Mouse (Mus musculus): ENCODE results near the gene Gm48552. TPM values are rescaled to one million over a fixed set of nuclear protein-coding genes. Genes with fewer than 3 reads are reported as not detected.

The Gm48552 gene
- polyA plus RNA-seq, 1 experiment: 1.0 TPM

DNA sequence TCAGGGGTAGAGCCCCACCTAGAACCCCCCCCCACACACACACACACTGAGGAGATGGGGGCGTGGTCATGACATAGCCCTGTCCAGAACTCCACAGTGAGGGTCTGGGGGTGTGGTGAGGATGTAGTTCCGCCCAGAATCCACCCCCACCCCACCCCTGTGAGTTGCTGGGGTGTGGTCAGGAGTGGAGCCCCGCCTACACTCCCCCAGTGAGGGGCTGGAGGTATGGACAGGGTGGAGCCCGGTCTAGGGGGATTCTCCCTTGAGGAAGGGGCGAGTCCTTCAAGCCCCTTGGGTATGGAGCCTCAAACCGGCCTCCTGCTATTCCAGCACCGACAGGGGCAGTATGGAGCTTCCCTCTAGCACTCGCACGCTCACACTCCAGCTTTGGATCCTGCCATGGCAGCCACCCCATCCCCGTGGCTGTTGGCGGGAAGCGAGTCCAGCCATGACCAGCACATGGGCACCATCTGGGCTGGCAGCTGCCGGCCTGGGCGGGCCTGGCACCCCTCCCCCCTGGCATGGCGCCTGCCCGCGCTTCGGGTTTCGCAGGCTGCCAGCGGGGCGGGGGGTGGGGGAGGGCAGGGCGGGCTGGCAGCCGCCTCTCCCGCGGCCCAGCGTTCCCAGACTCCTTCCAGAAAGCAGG lies 27.9 kb downstream of the Gm48552 start:
- WGBS: 4% methylated on average over 26 of the region's 26 CpGs
- TF ChIP-seq CTCF (conservative IDR thresholded peaks at IDR 0.05; ENCODE audit: insufficient read depth, insufficient read length, low read depth, low read length): peak; percentile 51
- no peak for TF ChIP-seq POLR2A (IDR thresholded peaks at IDR 0.05; ENCODE audit: low read depth, low read length)
- peak overlapping the region; percentile 90 for H3K27ac ChIP-seq (ENCODE audit: insufficient read depth, low read depth, low read length)
- no peak overlapping the region for H3K4me3 ChIP-seq (ENCODE audit: insufficient read depth, low read depth, low read length)
- no peaks in the 10 kb centered on the region for H3K36me3 ChIP-seq (ENCODE audit: control insufficient read depth, insufficient read depth, low read length)
- no peaks in the 10 kb centered on the region for H3K27me3 ChIP-seq (replicated peaks; ENCODE audit: control insufficient read depth, insufficient read depth, low read length)
- DNase-seq: peak; percentile 93
- H3K4me1 ChIP-seq (ENCODE audit: control insufficient read depth, insufficient read depth, low read length): peaks cover 69% of the 10 kb centered on the region

GRCm38 (mm10) chr10:81417227-81418215 lies 28.7 kb downstream of the Gm48552 start:
- DNase-seq: no peak
- no peak for TF ChIP-seq POLR2A (IDR thresholded peaks at IDR 0.05; ENCODE audit: low read depth, low read length)
- H3K36me3 ChIP-seq (ENCODE audit: control insufficient read depth, insufficient read depth, low read length): no peaks in the 10 kb centered on the region
- H3K4me3 ChIP-seq (ENCODE audit: insufficient read depth, low read depth, low read length): no peak overlapping the region
- WGBS: 38% methylated on average over 12 of the region's 12 CpGs
- H3K27ac ChIP-seq (ENCODE audit: insufficient read depth, low read depth, low read length): peak overlapping the region; percentile 87
- no peaks in the 10 kb centered on the region for H3K27me3 ChIP-seq (replicated peaks; ENCODE audit: control insufficient read depth, insufficient read depth, low read length)
- peaks cover 66% of the 10 kb centered on the region for H3K4me1 ChIP-seq (ENCODE audit: control insufficient read depth, insufficient read depth, low read length)

DNA sequence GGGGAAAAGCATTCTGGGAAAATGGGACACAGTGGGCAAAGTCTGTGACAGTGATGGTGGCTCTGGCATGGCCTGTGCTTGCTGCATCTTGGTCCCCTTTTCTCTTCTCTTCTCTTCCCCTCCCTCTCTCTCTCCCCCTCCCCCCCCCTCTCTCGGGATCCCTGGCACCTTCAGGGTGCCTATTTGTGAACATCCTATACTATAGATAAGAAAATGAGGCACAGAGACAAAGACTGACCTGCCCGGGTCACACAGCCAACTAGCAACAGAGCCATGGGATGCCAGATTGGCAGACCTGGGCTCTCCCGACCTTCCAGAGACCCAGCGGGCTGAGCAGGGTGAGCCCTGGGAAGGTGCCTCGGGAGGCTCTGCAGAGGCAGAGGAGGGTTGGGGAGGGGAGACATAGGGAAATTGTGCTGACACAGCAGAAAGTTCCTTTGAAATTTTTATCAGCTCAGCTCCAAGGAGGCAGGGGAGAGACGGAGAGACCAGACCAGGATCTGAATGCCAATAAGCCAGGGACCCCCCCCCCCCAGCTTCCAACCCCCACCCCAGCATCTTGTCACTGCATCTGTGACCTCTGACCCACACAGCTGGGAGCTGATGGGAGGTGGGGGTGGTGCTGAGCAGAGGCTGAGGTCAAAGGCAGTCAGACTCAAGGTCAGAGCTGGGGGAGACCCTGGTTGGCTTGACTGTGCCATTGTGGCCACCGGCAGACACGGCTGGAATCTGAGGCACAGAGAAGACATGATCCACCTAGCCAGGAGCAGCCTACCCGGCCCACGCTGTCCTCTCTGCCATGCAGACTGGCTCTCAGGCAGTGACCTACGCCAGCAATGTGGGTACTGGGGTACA lies 29.6 kb downstream of the Gm48552 start:
- WGBS: 43% methylated on average over 11 of the region's 11 CpGs
- H3K36me3 ChIP-seq (ENCODE audit: control insufficient read depth, insufficient read depth, low read length): no peaks in the 10 kb centered on the region
- H3K4me3 ChIP-seq (ENCODE audit: insufficient read depth, low read depth, low read length): no peak overlapping the region
- no peaks in the 10 kb centered on the region for H3K27me3 ChIP-seq (replicated peaks; ENCODE audit: control insufficient read depth, insufficient read depth, low read length)
- DNase-seq: no peak
- TF ChIP-seq POLR2A (IDR thresholded peaks at IDR 0.05; ENCODE audit: low read depth, low read length): no peak
- no peak for TF ChIP-seq CTCF (conservative IDR thresholded peaks at IDR 0.05; ENCODE audit: insufficient read depth, insufficient read length, low read depth, low read length)
- peak overlapping the region; percentile 87 for H3K27ac ChIP-seq (ENCODE audit: insufficient read depth, low read depth, low read length)
- H3K4me1 ChIP-seq (ENCODE audit: control insufficient read depth, insufficient read depth, low read length): peaks cover 58% of the 10 kb centered on the region

DNA sequence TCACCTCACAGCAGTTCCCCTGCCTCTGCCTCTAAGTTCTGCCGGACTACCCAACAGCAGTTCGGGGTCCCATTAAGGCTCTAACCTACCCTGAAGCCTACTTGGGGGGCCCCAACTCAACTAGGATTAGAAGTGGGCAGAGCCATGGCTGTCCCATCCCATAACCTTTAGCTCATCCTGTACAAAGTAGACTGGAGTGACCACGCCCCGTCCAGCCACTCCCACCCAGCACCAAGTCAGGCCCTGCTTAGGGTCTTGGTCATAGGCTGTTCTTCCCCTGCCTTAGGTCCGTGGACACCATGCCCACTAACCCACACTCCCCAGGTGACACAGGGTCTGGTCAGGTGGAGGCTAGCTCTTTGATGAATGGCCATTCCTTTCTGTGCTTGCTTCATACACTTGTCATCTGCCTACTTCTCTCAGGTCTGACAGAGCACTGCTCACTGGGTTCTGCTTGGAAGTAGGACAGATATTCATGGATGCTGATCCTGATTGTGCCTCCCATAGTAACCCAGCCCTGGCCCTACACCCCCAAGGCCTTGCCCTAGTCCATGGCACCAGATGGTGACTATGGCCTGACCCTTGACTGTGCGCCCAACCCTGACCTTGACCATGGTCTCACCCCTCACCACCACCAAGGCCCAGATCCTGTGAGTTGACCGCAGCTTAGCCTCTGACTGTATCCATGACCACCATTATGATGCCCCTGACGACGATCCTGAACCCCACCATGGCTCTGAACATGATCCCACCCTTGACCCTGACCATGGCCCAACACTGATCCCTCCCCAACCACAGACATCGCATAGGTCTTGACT lies 30.5 kb downstream of the Gm48552 start:
- TF ChIP-seq POLR2A (IDR thresholded peaks at IDR 0.05; ENCODE audit: low read depth, low read length) (no peak), CTCF (conservative IDR thresholded peaks at IDR 0.05; ENCODE audit: insufficient read depth, insufficient read length, low read depth, low read length) (no peak)
- Histone ChIP-seq H3K4me3 (ENCODE audit: insufficient read depth, low read depth, low read length) (no peak overlapping the region), H3K36me3 (ENCODE audit: control insufficient read depth, insufficient read depth, low read length) (no peaks in the 10 kb centered on the region), H3K27me3 (replicated peaks; ENCODE audit: control insufficient read depth, insufficient read depth, low read length) (no peaks in the 10 kb centered on the region), H3K4me1 (ENCODE audit: control insufficient read depth, insufficient read depth, low read length) (peaks cover 59% of the 10 kb centered on the region), H3K27ac (ENCODE audit: insufficient read depth, low read depth, low read length) (peak overlapping the region; percentile 34)
- 90% methylated on average over 10 of the region's 10 CpGs for WGBS
- DNase-seq: no peak

DNA sequence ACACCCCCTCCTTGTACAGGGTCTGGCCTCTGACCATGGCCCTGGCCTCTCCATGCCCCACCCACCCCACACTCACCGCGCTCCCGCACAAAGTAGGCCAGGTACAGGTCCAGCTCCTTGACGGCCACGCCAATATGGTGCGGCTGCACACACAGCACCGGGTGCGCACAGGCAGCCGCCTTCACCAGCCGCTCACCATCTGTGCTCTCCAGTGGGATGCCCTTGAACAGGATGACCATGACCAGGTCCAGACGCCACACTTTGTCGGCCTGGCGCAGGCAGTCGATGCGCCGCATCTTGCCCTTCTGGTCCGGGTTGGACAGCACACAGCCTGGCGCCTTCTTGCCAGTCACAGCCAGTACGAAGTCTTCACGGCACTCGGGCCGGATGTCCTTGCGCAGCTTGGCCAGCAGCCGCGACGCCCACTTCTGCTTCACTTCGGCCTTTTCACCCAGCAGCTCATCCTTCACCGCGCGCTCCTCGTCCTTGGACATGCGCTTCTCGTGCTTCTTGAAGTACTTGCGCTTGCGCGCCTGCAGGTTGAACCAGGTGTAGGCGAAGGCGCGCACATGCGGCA lies 31.5 kb downstream of the Gm48552 start:
- Histone ChIP-seq H3K36me3 (ENCODE audit: control insufficient read depth, insufficient read depth, low read length) (no peaks in the 10 kb centered on the region), H3K4me3 (ENCODE audit: insufficient read depth, low read depth, low read length) (no peak overlapping the region), H3K4me1 (ENCODE audit: control insufficient read depth, insufficient read depth, low read length) (peaks cover 56% of the 10 kb centered on the region), H3K27ac (ENCODE audit: insufficient read depth, low read depth, low read length) (no peak overlapping the region), H3K27me3 (replicated peaks; ENCODE audit: control insufficient read depth, insufficient read depth, low read length) (no peaks in the 10 kb centered on the region)
- 87% methylated on average over 40 of the region's 40 CpGs for WGBS
- TF ChIP-seq CTCF (conservative IDR thresholded peaks at IDR 0.05; ENCODE audit: insufficient read depth, insufficient read length, low read depth, low read length): no peak
- TF ChIP-seq POLR2A (IDR thresholded peaks at IDR 0.05; ENCODE audit: low read depth, low read length): no peak
- no peak for DNase-seq

Measured in kidney, adult 2 months (tissue).